Mouse (Mus musculus) liver, adult 2 months (tissue): Measurements from ENCODE around the gene Cpz.

Experiments
- CTCF ChIP-seq: fragments of 200-500 bp; IDR thresholded peaks from 2 replicates; pipeline ENCODE4 v1.5.1; 2011; ENCODE audit warnings: low read depth, low read length, control low read depth
- POLR2A ChIP-seq: fragments of 200-500 bp; IDR thresholded peaks from 2 replicates; pipeline ENCODE4 v1.6.1; 2011; ENCODE audit warnings: low read length, control low read depth; ENCODE audit not compliant: insufficient read depth; ENCODE audit errors: extremely low read depth

GRCm38 (mm10) chr5:35470885-35471528 lies 54.5 kb downstream of the Cpz start:
- TF ChIP-seq CTCF (no peak), POLR2A (no peak)
